Mouse (Mus musculus): Measurements from ENCODE around the gene Spen. TPM values are rescaled to one million over a fixed set of nuclear protein-coding genes. Genes with fewer than 3 reads are reported as not detected.

Spen gene
- total and polyA plus RNA-seq, 2 experiments from 2014 or later: 13.6 to 20.0 TPM

DNA sequence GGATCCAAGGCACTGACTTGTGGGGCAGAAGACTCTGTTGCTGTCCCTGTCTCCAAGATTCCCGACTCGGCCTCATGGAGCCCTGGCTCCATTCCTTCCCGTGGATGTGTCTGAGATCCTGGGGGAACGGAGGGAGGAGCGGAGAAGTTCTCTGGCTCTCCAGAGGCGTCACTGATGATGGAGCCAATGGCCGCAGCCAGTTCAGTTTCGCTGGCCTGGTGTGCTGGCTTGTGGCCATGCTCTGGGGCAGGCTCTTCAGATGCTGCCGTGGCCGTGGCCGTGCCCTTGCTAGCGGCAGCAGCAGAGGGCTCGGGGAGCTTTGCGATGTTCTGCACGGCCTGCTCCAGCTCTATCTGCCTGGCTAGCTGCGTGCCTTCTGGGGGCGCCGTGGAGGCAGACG lies 64.0 kb downstream of the Spen start:
- Histone ChIP-seq H3K4me2 (ENCODE audit: low read depth, low read length, poor library complexity, severe bottlenecking) (no peak overlapping the region), H3K27ac (ENCODE audit: low read depth, low read length) (no peak overlapping the region), H3K9me3 (ENCODE audit: low read length) (no peaks in the 10 kb centered on the region), H3K27me3 (ENCODE audit: insufficient read depth, low read length) (no peaks in the 10 kb centered on the region), H3K9ac (replicated peaks; ENCODE audit: low read length, poor library complexity, severe bottlenecking) (no peak overlapping the region), H3K4me1 (ENCODE audit: insufficient read depth, low read length) (no peaks in the 10 kb centered on the region), H3K4me3 (ENCODE audit: low read depth, low read length) (no peak overlapping the region), H3K36me3 (ENCODE audit: insufficient read depth, low read length) (peaks cover 95% of the 10 kb centered on the region)
- no peak for TF ChIP-seq CTCF (IDR thresholded peaks at IDR 0.05)
- ATAC-seq (ENCODE audit: low FRiP score): no peak
- 92% methylated on average over 19 of the region's 19 CpGs for WGBS
- peak; percentile 46 for DNase-seq (ENCODE audit: low spot score)

DNA sequence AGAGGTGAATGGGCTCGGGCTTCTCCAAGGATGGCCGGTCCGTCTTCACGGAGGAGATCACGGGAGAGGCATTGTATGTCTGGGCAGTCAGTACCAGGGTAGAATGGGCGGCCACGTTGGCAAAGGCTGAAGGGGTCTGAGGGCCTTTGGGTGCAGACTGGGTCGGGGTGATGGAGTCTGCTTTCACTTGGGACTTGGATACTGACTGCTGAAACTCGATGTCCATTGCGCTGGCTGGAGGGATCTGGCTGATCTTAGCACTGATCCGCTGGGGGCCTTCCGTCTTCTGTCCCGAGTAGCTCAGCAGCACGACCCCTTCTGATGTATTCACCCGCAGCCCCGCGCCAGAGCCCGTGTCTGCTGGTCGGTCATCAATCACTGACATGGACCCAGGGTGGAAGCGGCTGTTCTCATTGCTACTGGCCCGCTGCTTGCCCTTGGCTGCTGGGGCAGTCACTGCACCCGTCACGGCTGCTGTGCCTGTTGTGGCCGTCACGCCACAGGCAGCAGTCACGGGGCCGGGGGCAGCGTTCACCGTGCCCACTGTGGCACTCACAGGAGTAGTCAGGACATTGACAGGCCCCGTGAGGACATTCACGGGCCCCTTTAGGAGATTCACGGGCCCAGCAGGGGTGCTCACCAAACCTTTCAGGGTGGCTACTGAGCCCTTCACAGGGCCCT lies 65.6 kb downstream of the Spen start:
- Histone ChIP-seq H3K27ac (ENCODE audit: low read depth, low read length) (no peak overlapping the region), H3K4me2 (ENCODE audit: low read depth, low read length, poor library complexity, severe bottlenecking) (no peak overlapping the region), H3K9ac (replicated peaks; ENCODE audit: low read length, poor library complexity, severe bottlenecking) (no peak overlapping the region), H3K4me3 (ENCODE audit: low read depth, low read length) (no peak overlapping the region), H3K9me3 (ENCODE audit: low read length) (no peaks in the 10 kb centered on the region), H3K4me1 (ENCODE audit: insufficient read depth, low read length) (no peaks in the 10 kb centered on the region), H3K36me3 (ENCODE audit: insufficient read depth, low read length) (peaks cover 91% of the 10 kb centered on the region), H3K27me3 (ENCODE audit: insufficient read depth, low read length) (no peaks in the 10 kb centered on the region)
- no peak for TF ChIP-seq CTCF (IDR thresholded peaks at IDR 0.05)
- WGBS: 93% methylated on average over 32 of the region's 32 CpGs
- no peak for ATAC-seq (ENCODE audit: low FRiP score)
- no peak for DNase-seq (ENCODE audit: low spot score)

DNA sequence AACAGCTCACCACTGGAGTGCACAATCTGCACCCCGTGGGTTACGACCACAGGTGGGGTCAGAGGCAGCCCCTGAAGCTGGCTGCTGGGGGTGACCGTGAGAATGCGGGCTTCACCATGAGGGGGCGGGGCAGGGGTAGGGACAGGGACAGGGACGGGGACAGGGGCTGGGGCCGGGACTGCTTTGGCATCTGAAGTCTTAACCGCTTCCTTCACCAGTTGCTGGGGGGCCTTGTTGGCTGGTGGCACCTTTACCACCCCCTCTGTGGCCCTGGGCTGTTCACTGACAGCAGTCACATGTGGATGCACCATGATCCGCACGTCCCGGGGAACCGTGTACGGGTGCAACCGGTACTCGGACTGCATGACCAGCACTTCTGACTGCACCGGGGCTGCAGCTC lies 66.9 kb downstream of the Spen start:
- no peak overlapping the region for H3K9ac ChIP-seq (replicated peaks; ENCODE audit: low read length, poor library complexity, severe bottlenecking)
- no peak for DNase-seq (ENCODE audit: low spot score)
- no peak for ATAC-seq (ENCODE audit: low FRiP score)
- no peak overlapping the region for H3K27ac ChIP-seq (ENCODE audit: low read depth, low read length)
- H3K9me3 ChIP-seq (ENCODE audit: low read length): no peaks in the 10 kb centered on the region
- no peak overlapping the region for H3K4me3 ChIP-seq (ENCODE audit: low read depth, low read length)
- 97% methylated on average over 16 of the region's 16 CpGs for WGBS
- H3K4me2 ChIP-seq (ENCODE audit: low read depth, low read length, poor library complexity, severe bottlenecking): no peak overlapping the region
- TF ChIP-seq CTCF (IDR thresholded peaks at IDR 0.05): no peak
- H3K4me1 ChIP-seq (ENCODE audit: insufficient read depth, low read length): no peaks in the 10 kb centered on the region
- H3K36me3 ChIP-seq (ENCODE audit: insufficient read depth, low read length): peaks cover 88% of the 10 kb centered on the region
- H3K27me3 ChIP-seq (ENCODE audit: insufficient read depth, low read length): no peaks in the 10 kb centered on the region

DNA sequence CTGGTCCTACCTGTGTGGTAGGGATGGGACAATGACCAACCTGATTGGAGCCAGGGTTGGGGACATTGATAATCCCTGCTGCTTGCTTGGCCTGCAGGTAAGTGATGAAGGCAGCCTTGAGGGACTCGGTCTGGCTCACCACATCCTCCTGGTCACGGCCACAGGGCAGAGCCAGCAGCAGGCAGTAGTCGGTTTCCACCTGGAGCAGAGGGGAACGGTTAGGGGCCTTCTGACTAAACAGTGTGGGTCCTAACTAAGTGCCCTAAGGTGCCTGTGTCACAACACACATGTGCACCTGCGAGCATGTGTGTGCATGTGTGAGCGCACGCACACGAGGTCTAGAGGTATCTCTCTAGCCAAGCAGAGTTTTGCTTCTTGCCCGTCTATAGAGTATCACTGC lies 69.1 kb downstream of the Spen start:
- H3K9ac ChIP-seq (replicated peaks; ENCODE audit: low read length, poor library complexity, severe bottlenecking): no peak overlapping the region
- WGBS: 92% methylated on average over 9 of the region's 9 CpGs
- ATAC-seq (ENCODE audit: low FRiP score) (no peak), DNase-seq (ENCODE audit: low spot score) (no peak)
- H3K9me3 ChIP-seq (ENCODE audit: low read length): no peaks in the 10 kb centered on the region
- no peaks in the 10 kb centered on the region for H3K27me3 ChIP-seq (ENCODE audit: insufficient read depth, low read length)
- H3K4me1 ChIP-seq (ENCODE audit: insufficient read depth, low read length): no peaks in the 10 kb centered on the region
- H3K4me3 ChIP-seq (ENCODE audit: low read depth, low read length): no peak overlapping the region
- no peak overlapping the region for H3K4me2 ChIP-seq (ENCODE audit: low read depth, low read length, poor library complexity, severe bottlenecking)
- no peak for TF ChIP-seq CTCF (IDR thresholded peaks at IDR 0.05)
- H3K36me3 ChIP-seq (ENCODE audit: insufficient read depth, low read length): peaks cover 87% of the 10 kb centered on the region
- H3K27ac ChIP-seq (ENCODE audit: low read depth, low read length): no peak overlapping the region

DNA sequence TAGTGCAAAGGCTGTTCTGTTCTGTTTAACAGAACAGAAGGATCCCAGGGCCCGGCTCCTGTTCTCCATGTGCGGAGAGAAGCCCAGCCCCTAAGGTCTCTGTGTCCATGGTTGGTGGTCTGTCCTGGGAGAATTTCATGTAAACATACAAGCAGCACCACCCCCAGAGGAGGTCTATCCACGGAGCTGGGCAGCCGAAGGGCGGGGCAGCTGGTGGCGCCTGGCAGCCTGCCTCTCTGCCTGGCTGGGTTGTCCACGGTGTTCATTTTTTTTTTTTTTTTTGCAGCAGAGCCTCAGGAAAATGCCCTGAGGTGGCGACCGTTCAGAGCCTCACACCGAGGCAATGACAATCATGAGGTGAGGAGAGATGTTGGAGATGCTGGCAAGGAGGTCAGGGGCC lies 69.8 kb downstream of the Spen start:
- no peak for TF ChIP-seq CTCF (IDR thresholded peaks at IDR 0.05)
- Histone ChIP-seq H3K27ac (ENCODE audit: low read depth, low read length) (no peak overlapping the region), H3K4me1 (ENCODE audit: insufficient read depth, low read length) (no peaks in the 10 kb centered on the region), H3K27me3 (ENCODE audit: insufficient read depth, low read length) (no peaks in the 10 kb centered on the region), H3K9me3 (ENCODE audit: low read length) (no peaks in the 10 kb centered on the region), H3K4me3 (ENCODE audit: low read depth, low read length) (no peak overlapping the region), H3K36me3 (ENCODE audit: insufficient read depth, low read length) (peaks cover 87% of the 10 kb centered on the region), H3K4me2 (ENCODE audit: low read depth, low read length, poor library complexity, severe bottlenecking) (no peak overlapping the region), H3K9ac (replicated peaks; ENCODE audit: low read length, poor library complexity, severe bottlenecking) (no peak overlapping the region)
- DNase-seq (ENCODE audit: low spot score) (no peak), ATAC-seq (ENCODE audit: low FRiP score) (no peak)
- WGBS: 66% methylated on average over 10 of the region's 10 CpGs

DNA sequence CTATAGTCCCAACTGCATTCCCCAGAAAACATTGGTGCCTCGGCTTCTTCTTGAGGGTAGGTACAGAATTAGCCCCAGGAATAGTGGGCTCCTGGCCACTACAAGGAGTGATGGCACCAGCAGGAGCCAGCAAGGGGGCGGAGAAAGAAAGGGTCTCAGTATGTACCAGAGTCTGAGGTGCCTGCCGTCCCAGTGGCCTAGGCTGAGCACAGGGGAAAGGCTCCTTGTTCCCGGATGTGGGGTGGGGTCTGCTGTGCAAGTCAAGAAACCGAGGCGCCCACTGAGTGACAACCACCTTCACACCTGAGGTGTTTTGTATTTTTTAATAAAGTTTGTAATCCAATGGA lies 70.8 kb downstream of the Spen start:
- Histone ChIP-seq H3K36me3 (ENCODE audit: insufficient read depth, low read length) (peaks cover 87% of the 10 kb centered on the region), H3K4me2 (ENCODE audit: low read depth, low read length, poor library complexity, severe bottlenecking) (no peak overlapping the region), H3K9me3 (ENCODE audit: low read length) (no peaks in the 10 kb centered on the region), H3K4me3 (ENCODE audit: low read depth, low read length) (no peak overlapping the region), H3K9ac (replicated peaks; ENCODE audit: low read length, poor library complexity, severe bottlenecking) (no peak overlapping the region), H3K27me3 (ENCODE audit: insufficient read depth, low read length) (no peaks in the 10 kb centered on the region), H3K27ac (ENCODE audit: low read depth, low read length) (no peak overlapping the region), H3K4me1 (ENCODE audit: insufficient read depth, low read length) (no peaks in the 10 kb centered on the region)
- DNase-seq (ENCODE audit: low spot score) (no peak), ATAC-seq (ENCODE audit: low FRiP score) (no peak)
- WGBS: 82% methylated on average over 6 of the region's 6 CpGs
- TF ChIP-seq CTCF (IDR thresholded peaks at IDR 0.05): no peak

All from midbrain, postnatal 0 days (tissue).